Mouse (Mus musculus): ENCODE results near the gene Stambpl1. TPM values are rescaled to one million over a fixed set of nuclear protein-coding genes. Genes with fewer than 3 reads are reported as not detected.

Stambpl1 gene
- polyA plus RNA-seq (2014; fragmentation: Illumina TruSeq; extraction: RNeasy Lipid Tissue Mini Kit (QIAGEN cat#74804); ENCODE audit: low read depth, low replicate concordance) = 9.3 TPM

GRCm38 (mm10) chr19:34192008-34192963 is at the start of gene Stambpl1:
Gene Stambpl1 (plus strand): TSS chr19:34192229.

GRCm38 (mm10) chr19:34165891-34166290 is 26.1 kb upstream of the Stambpl1 start, which contains the start of gene Ankrd22:
Gene Ankrd22 (minus strand): TSS chr19:34166053.

GRCm38 (mm10) chr19:34254880-34255681 is 63.1 kb downstream of the Stambpl1 start, which contains the start of gene Acta2:
Gene Acta2 (minus strand): TSS chr19:34255590.

Other genes starting within 250 kb of the Stambpl1 start
- gene Lipf, start 231.0 kb upstream of the Stambpl1 start, polyA plus RNA-seq (2014; fragmentation: Illumina TruSeq; extraction: RNeasy Lipid Tissue Mini Kit (QIAGEN cat#74804); ENCODE audit: low read depth, low replicate concordance) = not detected
- not detected for gene Lipk, start 183.9 kb upstream of the Stambpl1 start, polyA plus RNA-seq (2014; fragmentation: Illumina TruSeq; extraction: RNeasy Lipid Tissue Mini Kit (QIAGEN cat#74804); ENCODE audit: low read depth, low replicate concordance)
- not detected for gene Lipn, start 124.9 kb upstream of the Stambpl1 start, polyA plus RNA-seq (2014; fragmentation: Illumina TruSeq; extraction: RNeasy Lipid Tissue Mini Kit (QIAGEN cat#74804); ENCODE audit: low read depth, low replicate concordance)
- gene Lipm, start 91.3 kb upstream of the Stambpl1 start, polyA plus RNA-seq (2014; fragmentation: Illumina TruSeq; extraction: RNeasy Lipid Tissue Mini Kit (QIAGEN cat#74804); ENCODE audit: low read depth, low replicate concordance) = not detected
- not detected for gene Ankrd22, start 26.2 kb upstream of the Stambpl1 start, polyA plus RNA-seq (2014; fragmentation: Illumina TruSeq; extraction: RNeasy Lipid Tissue Mini Kit (QIAGEN cat#74804); ENCODE audit: low read depth, low replicate concordance)
- gene Acta2, start 63.4 kb downstream of the Stambpl1 start, polyA plus RNA-seq (2014; fragmentation: Illumina TruSeq; extraction: RNeasy Lipid Tissue Mini Kit (QIAGEN cat#74804); ENCODE audit: low read depth, low replicate concordance) = 9.2 TPM
- gene Fas, start 98.4 kb downstream of the Stambpl1 start, polyA plus RNA-seq (2014; fragmentation: Illumina TruSeq; extraction: RNeasy Lipid Tissue Mini Kit (QIAGEN cat#74804); ENCODE audit: low read depth, low replicate concordance) = 29.7 TPM

Data from adrenal gland, adult 10 weeks (tissue).